Mouse (Mus musculus) liver, adult 2 months (tissue): ENCODE measurements around the gene Psmd7.

ENCODE experiments used
- CTCF ChIP-seq: fragments of 200-500 bp; IDR thresholded peaks from 2 replicates; pipeline ENCODE4 v1.5.1; 2011; ENCODE audit warnings: low read depth, low read length, control low read depth
- POLR2A ChIP-seq: fragments of 200-500 bp; IDR thresholded peaks from 2 replicates; pipeline ENCODE4 v1.6.1; 2011; ENCODE audit warnings: low read length, control low read depth; ENCODE audit not compliant: insufficient read depth; ENCODE audit errors: extremely low read depth

GRCm38 (mm10) chr8:107555231-107555630 lies 33.0 kb downstream of the Psmd7 start:
- TF ChIP-seq CTCF: no peak
- no peak for TF ChIP-seq POLR2A
